Mouse (Mus musculus): ENCODE measurements around the gene Grip1. TPM values are rescaled to one million over a fixed set of nuclear protein-coding genes. Genes with fewer than 3 reads are reported as not detected.

The Grip1 gene
- total RNA-seq, 4 experiments from 2014 or later = not detected

DNA sequence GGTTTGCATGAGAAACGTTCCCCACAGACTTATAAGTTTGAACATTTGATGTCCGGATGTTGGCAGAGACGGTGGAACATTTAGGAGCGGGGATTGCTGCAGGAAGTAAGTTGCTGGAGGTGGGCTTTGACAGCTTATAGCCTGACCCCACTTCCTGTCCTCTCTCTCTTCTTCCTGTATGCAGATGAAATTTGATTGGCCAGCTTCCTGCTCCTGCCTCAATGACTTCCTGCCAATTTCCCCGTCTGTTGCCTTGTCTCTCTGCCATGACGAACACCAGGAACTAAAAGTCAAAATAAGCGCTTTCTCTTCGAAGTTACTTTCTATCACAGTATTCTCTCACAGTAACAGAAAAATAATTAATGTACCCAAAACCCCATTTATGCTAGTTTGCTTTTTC is 289.1 kb downstream of the Grip1 start:
- DNase-seq (ENCODE audit: low spot score in 2 of 2) = no peak

GRCm38 (mm10) chr10:119752361-119752798 is 298.8 kb downstream of the Grip1 start:
- no peak for DNase-seq (ENCODE audit: low spot score in 2 of 2)

DNA sequence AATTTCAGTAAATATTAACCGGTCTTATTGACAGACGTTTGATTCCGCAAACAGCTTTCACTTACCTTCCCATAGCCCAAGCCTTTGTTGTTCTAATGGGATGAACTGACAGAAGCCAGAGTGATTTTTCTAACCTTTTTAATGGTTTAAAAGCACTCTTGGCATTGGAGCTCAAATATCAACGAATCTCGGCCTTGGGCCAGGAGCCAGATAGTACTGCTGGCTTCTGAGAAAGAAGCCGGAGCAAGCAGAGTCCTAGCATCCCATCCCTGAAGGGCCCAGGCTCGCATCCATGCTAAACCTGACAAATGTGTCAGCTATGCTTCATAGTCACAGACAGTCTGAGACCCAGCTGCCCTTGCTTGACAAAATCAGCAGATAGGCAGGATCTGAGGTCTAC is 302.6 kb downstream of the Grip1 start:
- no peak for DNase-seq (ENCODE audit: low spot score in 2 of 2)

GRCm38 (mm10) chr10:119757219-119757618 is 303.6 kb downstream of the Grip1 start:
- DNase-seq (ENCODE audit: low spot score in 2 of 2) = no peak

DNA sequence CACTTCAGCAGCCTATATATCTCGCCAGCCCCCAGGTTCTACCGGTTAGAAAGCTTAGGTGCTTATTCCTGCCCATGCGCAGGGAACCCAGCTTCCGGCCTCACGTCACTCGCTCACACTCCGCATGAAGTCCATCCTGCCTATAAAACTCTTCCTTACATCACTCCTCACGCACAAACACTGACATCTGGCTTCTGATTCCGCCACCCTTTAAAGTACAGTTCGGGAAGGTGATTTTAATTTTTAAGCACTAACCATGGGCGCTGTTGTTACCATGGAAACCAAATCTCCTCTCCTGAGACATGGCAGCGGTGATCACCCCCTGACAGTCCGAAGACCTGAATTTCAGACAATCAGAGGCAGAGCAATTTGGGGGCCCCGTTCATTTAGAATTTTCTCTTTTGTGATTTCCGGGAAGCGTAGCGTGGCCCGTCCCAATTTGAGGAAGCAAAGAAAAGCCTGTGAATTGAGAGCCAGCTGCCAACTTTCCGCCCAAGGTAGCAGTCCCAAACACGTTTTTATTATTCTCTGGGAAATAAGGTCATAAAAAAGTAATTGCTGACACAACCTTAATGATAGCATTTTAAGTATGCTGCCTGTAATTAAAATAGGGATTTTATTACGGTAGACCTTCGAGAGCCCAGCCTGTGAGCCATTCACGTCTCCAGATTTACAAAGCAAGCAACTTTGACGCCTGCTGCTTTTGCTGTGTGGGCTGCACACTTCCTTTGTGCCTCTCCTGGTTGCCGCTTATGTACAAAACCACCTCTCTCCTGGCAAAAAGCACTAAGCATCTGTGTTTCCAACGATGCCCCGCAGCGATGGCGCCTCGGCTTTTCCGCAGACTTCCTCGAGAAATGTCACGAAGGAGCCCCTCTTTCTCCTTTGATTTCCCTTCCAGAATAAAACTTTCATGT is 308.1 kb downstream of the Grip1 start:
- DNase-seq (ENCODE audit: low spot score in 2 of 2) = no peak

DNA sequence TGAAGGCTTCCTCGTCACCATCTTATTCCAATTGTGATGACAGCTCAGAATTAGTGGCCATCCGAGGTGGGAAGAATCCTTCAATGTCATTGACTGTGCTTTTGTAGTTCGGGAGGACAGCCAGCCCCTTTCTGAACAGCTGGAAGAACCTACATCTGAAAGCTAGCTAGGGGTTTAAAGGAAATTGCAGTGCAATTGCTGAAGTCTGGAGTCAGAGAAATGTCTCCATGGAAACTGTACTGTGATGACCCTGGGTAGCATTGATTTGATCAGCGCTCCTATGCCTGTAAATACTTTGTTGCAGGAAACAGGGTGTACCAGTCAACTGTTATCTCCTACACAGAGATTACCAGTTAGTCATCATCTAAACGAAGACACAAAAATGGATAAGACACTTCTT is 325.2 kb downstream of the Grip1 start:
- DNase-seq (ENCODE audit: low spot score in 2 of 2) = no peak

GRCm38 (mm10) chr10:119779657-119780056 is 326.0 kb downstream of the Grip1 start:
- no peak for DNase-seq (ENCODE audit: low spot score in 2 of 2)

- DNase-seq (ENCODE audit: low spot score in 2 of 2) = no peak
Measured at GRCm38 (mm10) chr10:119790507-119790906, 336.9 kb downstream of the Grip1 start.

DNA sequence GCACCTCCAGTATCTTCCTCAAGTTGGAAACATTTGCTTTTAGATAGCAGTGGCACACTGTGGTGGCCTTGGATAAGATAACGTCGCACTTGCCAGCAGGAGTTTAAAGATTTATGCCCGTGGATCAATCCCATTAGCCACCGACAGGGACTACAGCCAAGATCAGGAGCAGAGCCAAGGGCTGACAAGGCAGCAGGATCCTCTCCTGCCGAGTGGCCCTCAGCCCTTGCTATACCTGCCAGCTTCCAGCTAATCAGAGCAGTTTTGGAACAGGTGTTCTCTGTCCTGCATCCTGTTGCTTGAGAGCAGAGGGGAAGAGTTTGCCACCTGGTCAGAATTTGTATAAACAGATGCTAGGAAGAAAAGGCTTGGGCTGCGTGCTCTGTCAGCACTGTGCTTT is 348.8 kb downstream of the Grip1 start:
- no peak for DNase-seq (ENCODE audit: low spot score in 2 of 2)

GRCm38 (mm10) chr10:119803633-119804422 is 350.2 kb downstream of the Grip1 start:
- DNase-seq (ENCODE audit: low spot score in 2 of 2) = no peak

GRCm38 (mm10) chr10:119804423-119804814 is 350.8 kb downstream of the Grip1 start:
- no peak for DNase-seq (ENCODE audit: low spot score in 2 of 2)

GRCm38 (mm10) chr10:119805082-119805481 is 351.5 kb downstream of the Grip1 start:
- no peak for DNase-seq (ENCODE audit: low spot score in 2 of 2)

- no peak for DNase-seq (ENCODE audit: low spot score in 2 of 2)
Measured at GRCm38 (mm10) chr10:119806151-119806550, 352.5 kb downstream of the Grip1 start.

- DNase-seq (ENCODE audit: low spot score in 2 of 2) = no peak
Measured at GRCm38 (mm10) chr10:119808384-119808783, 354.8 kb downstream of the Grip1 start.

GRCm38 (mm10) chr10:119814087-119814486 is 360.5 kb downstream of the Grip1 start:
- no peak for DNase-seq (ENCODE audit: low spot score in 2 of 2)

GRCm38 (mm10) chr10:119816001-119816400 is 362.4 kb downstream of the Grip1 start:
- DNase-seq (ENCODE audit: low spot score in 2 of 2) = no peak

- no peak for DNase-seq (ENCODE audit: low spot score in 2 of 2)
Measured at GRCm38 (mm10) chr10:119818381-119818780, 364.8 kb downstream of the Grip1 start.

GRCm38 (mm10) chr10:119819102-119819681 is 365.6 kb downstream of the Grip1 start:
- DNase-seq (ENCODE audit: low spot score in 2 of 2) = no peak

- DNase-seq (ENCODE audit: low spot score in 2 of 2) = no peak
Measured at GRCm38 (mm10) chr10:119819740-119820139, 366.1 kb downstream of the Grip1 start.

GRCm38 (mm10) chr10:119820428-119820827 is 366.8 kb downstream of the Grip1 start:
- DNase-seq (ENCODE audit: low spot score in 2 of 2) = no peak

- no peak for DNase-seq (ENCODE audit: low spot score in 2 of 2)
Measured at GRCm38 (mm10) chr10:119823691-119824090, 370.1 kb downstream of the Grip1 start.

DNA sequence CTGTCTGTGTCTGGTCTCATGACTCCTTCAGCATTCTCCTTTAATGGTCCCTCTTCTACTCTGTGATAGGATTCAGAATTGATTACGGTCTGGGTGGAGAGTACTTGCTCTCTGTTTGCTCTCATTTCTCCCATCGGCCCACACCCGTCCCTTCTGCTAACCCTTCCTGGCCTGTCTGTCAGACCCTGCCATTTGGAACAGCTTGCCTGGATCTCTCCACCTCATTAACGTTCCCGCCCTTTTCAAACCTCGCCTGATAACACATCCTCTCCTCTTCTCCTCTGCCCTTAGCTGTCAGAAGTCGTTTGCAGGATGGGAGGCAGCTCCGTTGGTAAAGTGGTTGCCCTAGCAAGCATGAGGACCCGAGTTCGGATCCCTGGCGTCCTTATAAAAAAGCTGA is 370.9 kb downstream of the Grip1 start:
- no peak for DNase-seq (ENCODE audit: low spot score in 2 of 2)
